Mouse (Mus musculus): ENCODE measurements around the gene Sumo3. TPM values are rescaled to one million over a fixed set of nuclear protein-coding genes. Genes with fewer than 3 reads are reported as not detected.
A peak's percentile ranks its signal among the peaks of the same experiment; 100 is the strongest.

Sumo3 gene
- polyA plus RNA-seq, 1 experiment from 2014 or later: 156 TPM

DNA sequence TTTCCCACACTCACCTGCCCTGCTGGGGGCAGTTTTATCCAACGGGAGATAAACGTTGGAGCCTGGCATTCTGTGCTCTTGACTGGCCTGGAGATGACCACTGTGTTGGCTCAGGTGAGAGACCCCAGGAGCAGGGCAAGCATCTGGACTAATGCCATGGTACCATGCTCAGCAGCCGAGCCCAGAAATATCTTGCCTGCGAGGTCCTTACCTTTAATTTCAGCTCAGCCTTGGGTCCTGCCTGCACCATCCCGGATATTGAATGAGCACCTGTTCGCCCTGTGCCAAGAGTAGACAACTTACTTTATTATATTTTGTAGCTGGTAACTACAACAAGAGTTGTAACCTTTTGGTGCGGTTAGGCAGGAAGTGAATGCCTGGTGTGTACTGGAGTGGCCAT, 958 bp downstream of the Sumo3 start:
- H3K27ac ChIP-seq (replicated peaks in 1 of 2; ENCODE audit: control insufficient read depth in 1 of 2, insufficient read depth in 1 of 2, low read depth in 2 of 2, low read length in 2 of 2): peak overlapping the region; percentile 82 to 97
- no peaks in the 10 kb centered on the region for H3K27me3 ChIP-seq (ENCODE audit: control insufficient read depth, insufficient read depth, low read length)
- H3K4me2 ChIP-seq (ENCODE audit: low read length): peak overlapping the region; percentile 97
- peak overlapping the region; percentile 86 for H3K9ac ChIP-seq (ENCODE audit: low read length)
- 31% methylated on average over 7 of the region's 7 CpGs for WGBS
- H3K4me3 ChIP-seq (ENCODE audit: control insufficient read depth in 1 of 2, insufficient read depth in 1 of 2, low read depth in 1 of 2, low read length in 2 of 2): peak overlapping the region; percentile 81 to 96
- ATAC-seq (ENCODE audit: insufficient number of reproducible peaks, insufficient read depth, low FRiP score, low read depth): 0 out of 2 replicates have a peak, but pooled peaks have one; percentile 0
- H3K36me3 ChIP-seq (ENCODE audit: control insufficient read depth, insufficient read depth, low read length): peaks cover 34% of the 10 kb centered on the region
- H3K9me3 ChIP-seq (ENCODE audit: control insufficient read depth, low read length): peaks cover 3% of the 10 kb centered on the region; the same call in 1 of the 2 replicates
- peaks cover 15 to 19% of the 10 kb centered on the region in 2 experiments for H3K4me1 ChIP-seq (ENCODE audit: control insufficient read depth in 2 of 2, insufficient read depth in 2 of 2, low read length in 2 of 2)

DNA sequence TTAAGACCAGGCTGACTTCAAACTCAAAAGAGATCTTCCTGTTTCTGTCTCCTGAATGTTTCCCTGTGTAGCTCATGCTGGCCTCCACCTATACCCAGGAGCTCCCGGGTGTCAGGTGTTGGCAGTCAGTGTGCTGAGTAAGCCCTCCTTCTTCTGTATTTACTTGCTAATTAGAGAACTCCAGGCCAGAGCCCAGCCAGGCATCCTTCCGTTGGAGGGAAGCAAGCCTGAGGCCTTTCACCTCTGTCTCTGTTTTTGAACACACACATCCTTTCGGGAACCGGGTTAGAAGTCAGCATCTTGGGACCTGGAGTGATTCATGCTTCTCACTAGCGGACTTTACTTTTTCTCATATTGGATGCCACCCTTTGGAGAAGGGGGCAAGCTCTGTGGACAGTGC, 1.5 kb downstream of the Sumo3 start:
- H3K4me2 ChIP-seq (ENCODE audit: low read length): peak overlapping the region; percentile 97
- H3K4me1 ChIP-seq (ENCODE audit: control insufficient read depth in 2 of 2, insufficient read depth in 2 of 2, low read length in 2 of 2): peaks cover 15 to 19% of the 10 kb centered on the region in 2 experiments
- no peaks in the 10 kb centered on the region for H3K27me3 ChIP-seq (ENCODE audit: control insufficient read depth, insufficient read depth, low read length)
- H3K9me3 ChIP-seq (ENCODE audit: control insufficient read depth, low read length): 0 out of 2 replicates have a peak, but pooled peaks cover 3% of the 10 kb centered on the region
- H3K27ac ChIP-seq (replicated peaks in 1 of 2; ENCODE audit: control insufficient read depth in 1 of 2, insufficient read depth in 1 of 2, low read depth in 2 of 2, low read length in 2 of 2): 0 out of 4 replicates have a peak overlapping the region, but pooled peaks of 1 of the 2 experiments have one; percentile 97
- peaks cover 39% of the 10 kb centered on the region for H3K36me3 ChIP-seq (ENCODE audit: control insufficient read depth, insufficient read depth, low read length)
- no peak for ATAC-seq (ENCODE audit: insufficient number of reproducible peaks, insufficient read depth, low FRiP score, low read depth)
- H3K9ac ChIP-seq (ENCODE audit: low read length): peak overlapping the region; percentile 86
- WGBS: 72% methylated on average over 5 of the region's 5 CpGs
- peak overlapping the region in 1 of 2 experiments; percentile 81; a peak in 1 of 4 replicates for H3K4me3 ChIP-seq (ENCODE audit: control insufficient read depth in 1 of 2, insufficient read depth in 1 of 2, low read depth in 1 of 2, low read length in 2 of 2)

DNA sequence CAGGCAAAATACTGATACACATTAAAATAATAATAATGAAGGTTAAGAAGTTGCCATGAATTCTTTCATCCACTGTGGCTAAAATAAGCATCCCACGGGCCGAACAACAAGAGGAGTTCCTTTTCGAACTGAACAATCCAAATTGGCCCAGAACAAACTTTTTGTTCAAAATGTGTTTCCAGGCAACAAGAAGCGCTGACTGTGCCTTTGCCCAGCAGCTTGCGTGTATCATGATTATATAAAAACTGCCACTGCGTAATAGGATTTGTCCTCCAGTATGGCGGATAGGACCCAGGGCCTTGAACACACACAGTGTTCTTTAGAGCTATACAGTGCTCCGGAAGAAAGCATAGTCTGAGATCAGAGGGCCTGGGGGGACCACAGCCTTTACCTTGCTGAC, 2.7 kb downstream of the Sumo3 start:
- no peak overlapping the region for H3K4me2 ChIP-seq (ENCODE audit: low read length)
- H3K4me3 ChIP-seq (ENCODE audit: control insufficient read depth in 1 of 2, insufficient read depth in 1 of 2, low read depth in 1 of 2, low read length in 2 of 2): no peak overlapping the region
- H3K27ac ChIP-seq (replicated peaks in 1 of 2; ENCODE audit: control insufficient read depth in 1 of 2, insufficient read depth in 1 of 2, low read depth in 2 of 2, low read length in 2 of 2): no peak overlapping the region
- ATAC-seq (ENCODE audit: insufficient number of reproducible peaks, insufficient read depth, low FRiP score, low read depth): no peak
- no peak overlapping the region for H3K9ac ChIP-seq (ENCODE audit: low read length)
- no peaks in the 10 kb centered on the region for H3K27me3 ChIP-seq (ENCODE audit: control insufficient read depth, insufficient read depth, low read length)
- WGBS: 95% methylated on average over 8 of the region's 8 CpGs
- peaks cover 15 to 25% of the 10 kb centered on the region in 2 experiments for H3K4me1 ChIP-seq (ENCODE audit: control insufficient read depth in 2 of 2, insufficient read depth in 2 of 2, low read length in 2 of 2)
- H3K9me3 ChIP-seq (ENCODE audit: control insufficient read depth, low read length): 0 out of 2 replicates have a peak, but pooled peaks cover 3% of the 10 kb centered on the region
- H3K36me3 ChIP-seq (ENCODE audit: control insufficient read depth, insufficient read depth, low read length): peaks cover 44% of the 10 kb centered on the region

DNA sequence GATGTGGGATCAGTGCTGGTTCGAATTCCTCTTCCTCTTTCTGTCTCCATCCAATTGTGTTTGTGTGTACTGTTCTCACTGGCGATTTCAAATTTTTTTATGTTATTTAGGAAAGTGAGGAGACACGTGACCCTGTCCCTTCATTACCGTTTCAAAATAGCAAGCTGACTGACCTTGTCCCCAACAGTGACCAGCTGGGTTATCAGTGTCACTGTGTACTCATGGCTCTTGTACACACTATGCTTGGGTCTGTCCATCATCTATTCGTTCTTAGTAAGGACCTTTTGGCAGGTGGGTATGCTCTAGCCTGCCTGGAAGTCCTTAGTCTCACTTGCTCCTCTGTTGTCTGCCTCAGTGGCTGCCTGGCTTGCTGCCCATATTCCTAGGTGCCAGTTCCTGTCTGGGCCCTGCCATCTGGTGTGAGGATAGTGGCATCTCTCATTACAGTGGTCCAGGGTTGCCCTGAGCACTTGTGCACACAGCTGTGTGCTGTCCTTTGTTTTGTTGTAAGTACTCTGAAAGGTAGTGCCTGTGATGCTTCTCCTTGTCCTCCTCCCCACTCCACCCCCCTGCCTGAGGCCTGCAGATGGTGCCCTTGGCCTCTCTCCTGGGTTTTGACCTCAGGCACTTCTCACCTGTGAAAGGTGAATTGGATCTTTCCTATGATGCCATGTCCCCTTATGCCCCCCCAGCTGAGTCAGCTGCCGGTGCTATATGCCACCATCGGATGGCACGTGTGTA, 4.5 kb downstream of the Sumo3 start:
- 86% methylated on average over 8 of the region's 8 CpGs for WGBS
- no peak for ATAC-seq (ENCODE audit: insufficient number of reproducible peaks, insufficient read depth, low FRiP score, low read depth)
- Histone ChIP-seq H3K4me2 (ENCODE audit: low read length) (no peak overlapping the region), H3K9me3 (ENCODE audit: control insufficient read depth, low read length) (no peaks in the 10 kb centered on the region), H3K9ac (ENCODE audit: low read length) (no peak overlapping the region), H3K4me3 (ENCODE audit: control insufficient read depth in 1 of 2, insufficient read depth in 1 of 2, low read depth in 1 of 2, low read length in 2 of 2) (no peak overlapping the region), H3K36me3 (ENCODE audit: control insufficient read depth, insufficient read depth, low read length) (peaks cover 61% of the 10 kb centered on the region), H3K27ac (replicated peaks in 1 of 2; ENCODE audit: control insufficient read depth in 1 of 2, insufficient read depth in 1 of 2, low read depth in 2 of 2, low read length in 2 of 2) (no peak overlapping the region), H3K27me3 (ENCODE audit: control insufficient read depth, insufficient read depth, low read length) (no peaks in the 10 kb centered on the region), H3K4me1 (ENCODE audit: control insufficient read depth in 2 of 2, insufficient read depth in 2 of 2, low read length in 2 of 2) (peaks cover 9 to 22% of the 10 kb centered on the region in 2 experiments)

DNA sequence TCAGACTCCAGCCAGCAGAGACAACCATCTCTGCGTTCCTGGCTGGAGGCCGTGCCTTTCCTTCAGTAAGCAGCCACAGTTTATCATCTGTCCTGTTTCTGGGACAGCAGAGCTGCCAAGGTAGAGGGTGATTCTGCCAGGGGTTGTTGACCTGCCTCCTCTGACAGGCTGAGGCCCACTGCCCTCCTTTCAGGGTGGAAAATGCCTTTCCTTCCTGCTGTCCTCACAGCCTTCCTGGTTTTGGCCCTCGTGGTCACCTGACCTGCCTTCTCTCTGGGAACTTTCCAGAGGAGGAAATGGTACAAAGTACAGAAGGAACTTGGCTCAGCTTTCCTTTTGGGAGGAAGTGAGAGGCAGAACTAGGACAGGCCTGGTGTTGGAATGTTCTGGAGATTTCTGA, 7.5 kb downstream of the Sumo3 start:
- WGBS: 65% methylated on average over 3 of the region's 3 CpGs
- no peaks in the 10 kb centered on the region for H3K9me3 ChIP-seq (ENCODE audit: control insufficient read depth, low read length)

DNA sequence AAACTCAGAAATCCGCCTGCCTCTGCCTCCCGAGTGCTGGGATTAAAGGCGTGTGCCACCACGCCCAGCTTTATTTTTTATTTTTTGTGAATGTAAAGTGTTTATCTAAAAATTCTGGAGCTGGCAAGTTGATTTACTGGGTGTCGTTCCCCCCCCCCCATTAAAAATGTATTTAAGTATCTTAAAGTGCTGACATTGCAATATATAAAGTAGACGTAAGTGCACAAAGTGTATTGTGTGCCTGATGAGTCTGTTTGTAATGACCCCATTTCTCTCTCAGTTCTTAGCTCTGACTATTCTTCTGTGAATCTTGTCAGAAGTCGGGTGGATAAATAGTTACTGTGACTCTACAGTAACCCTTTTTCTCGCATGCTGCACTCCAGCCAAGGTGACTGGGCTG, 9.8 kb downstream of the Sumo3 start:
- Histone ChIP-seq H3K4me1 (ENCODE audit: control insufficient read depth in 2 of 2, insufficient read depth in 2 of 2, low read length in 2 of 2) (peaks cover 0 to 9% of the 10 kb centered on the region in 2 experiments; a peak in 1 of 4 replicates), H3K9ac (ENCODE audit: low read length) (no peak overlapping the region), H3K4me3 (ENCODE audit: control insufficient read depth in 1 of 2, insufficient read depth in 1 of 2, low read depth in 1 of 2, low read length in 2 of 2) (no peak overlapping the region), H3K4me2 (ENCODE audit: low read length) (no peak overlapping the region), H3K27me3 (ENCODE audit: control insufficient read depth, insufficient read depth, low read length) (no peaks in the 10 kb centered on the region), H3K27ac (replicated peaks in 1 of 2; ENCODE audit: control insufficient read depth in 1 of 2, insufficient read depth in 1 of 2, low read depth in 2 of 2, low read length in 2 of 2) (no peak overlapping the region), H3K36me3 (ENCODE audit: control insufficient read depth, insufficient read depth, low read length) (peaks cover 71% of the 10 kb centered on the region), H3K9me3 (ENCODE audit: control insufficient read depth, low read length) (no peaks in the 10 kb centered on the region)
- no peak for ATAC-seq (ENCODE audit: insufficient number of reproducible peaks, insufficient read depth, low FRiP score, low read depth)
- WGBS: 90% methylated on average over 8 of the region's 8 CpGs

More for the DNA sequence above, 7.5 kb downstream of the Sumo3 start:
- H3K4me3 ChIP-seq (ENCODE audit: control insufficient read depth in 1 of 2, insufficient read depth in 1 of 2, low read depth in 1 of 2, low read length in 2 of 2): no peak overlapping the region
- peaks cover 84% of the 10 kb centered on the region for H3K36me3 ChIP-seq (ENCODE audit: control insufficient read depth, insufficient read depth, low read length)
- H3K4me2 ChIP-seq (ENCODE audit: low read length): no peak overlapping the region
- no peaks in the 10 kb centered on the region for H3K27me3 ChIP-seq (ENCODE audit: control insufficient read depth, insufficient read depth, low read length)
- H3K4me1 ChIP-seq (ENCODE audit: control insufficient read depth in 2 of 2, insufficient read depth in 2 of 2, low read length in 2 of 2): peaks cover 0 to 9% of the 10 kb centered on the region in 2 experiments; a peak in 1 of 4 replicates
- H3K9ac ChIP-seq (ENCODE audit: low read length): no peak overlapping the region
- ATAC-seq (ENCODE audit: insufficient number of reproducible peaks, insufficient read depth, low FRiP score, low read depth): peak; percentile 51
- peak overlapping the region; percentile 20 to 76 for H3K27ac ChIP-seq (replicated peaks in 1 of 2; ENCODE audit: control insufficient read depth in 1 of 2, insufficient read depth in 1 of 2, low read depth in 2 of 2, low read length in 2 of 2)

DNA sequence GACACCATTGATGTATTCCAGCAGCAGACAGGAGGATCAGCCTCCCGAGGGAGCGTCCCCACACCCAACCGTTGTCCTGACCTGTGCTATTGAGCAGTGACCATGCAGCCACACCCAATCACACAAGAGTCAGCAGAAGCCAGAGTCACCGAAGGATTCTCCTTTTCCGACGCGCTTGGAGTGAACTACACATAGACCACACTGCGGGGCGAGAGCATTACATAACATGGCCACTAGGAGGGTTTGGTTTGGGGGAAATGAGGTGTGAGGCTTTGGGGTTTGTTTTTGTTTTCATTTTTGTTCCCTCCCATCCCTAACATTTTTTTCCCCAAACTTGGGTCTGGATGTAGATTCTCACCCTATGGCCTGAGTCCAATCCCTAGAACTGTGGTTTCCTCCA, 10.3 kb downstream of the Sumo3 start:
- Histone ChIP-seq H3K27ac (replicated peaks in 1 of 2; ENCODE audit: control insufficient read depth in 1 of 2, insufficient read depth in 1 of 2, low read depth in 2 of 2, low read length in 2 of 2) (no peak overlapping the region), H3K9me3 (ENCODE audit: control insufficient read depth, low read length) (no peaks in the 10 kb centered on the region), H3K9ac (ENCODE audit: low read length) (no peak overlapping the region), H3K27me3 (ENCODE audit: control insufficient read depth, insufficient read depth, low read length) (no peaks in the 10 kb centered on the region), H3K4me3 (ENCODE audit: control insufficient read depth in 1 of 2, insufficient read depth in 1 of 2, low read depth in 1 of 2, low read length in 2 of 2) (no peak overlapping the region), H3K4me2 (ENCODE audit: low read length) (no peak overlapping the region), H3K4me1 (ENCODE audit: control insufficient read depth in 2 of 2, insufficient read depth in 2 of 2, low read length in 2 of 2) (peaks cover 0 to 9% of the 10 kb centered on the region in 2 experiments; a peak in 1 of 4 replicates), H3K36me3 (ENCODE audit: control insufficient read depth, insufficient read depth, low read length) (peaks cover 66% of the 10 kb centered on the region)
- ATAC-seq (ENCODE audit: insufficient number of reproducible peaks, insufficient read depth, low FRiP score, low read depth): no peak
- 95% methylated on average over 9 of the region's 9 CpGs for WGBS

All from heart, embryonic 14.5 days (tissue).